Comparison of ENCODE assay signal across 10 mouse cellular contexts in genomic region chr4:86897411-86897810, GRCm38 (mm10). TPM values are rescaled to one million over a fixed set of nuclear protein-coding genes. Genes with fewer than 3 reads are reported as not detected.
DNase-seq lines count a peak whose midpoint lies in the region; ATAC-seq lines count a peak whose summit lies in the region.
"Had no signal": no experiment of that assay in that cellular context is flagged by ENCODE, and none has a peak within 500 bp of the region (broad histone marks: within the 10 kb centered on the region; RNA-seq: fewer than 3 reads in every experiment).

No protein-coding gene starts in this region.

- DNase-seq in ovary, postnatal 36 days (ENCODE audit: low spot score), result peak; percentile 31
- DNase-seq in ovary, adult 18-20 months (ENCODE audit: low spot score), result no peak
- peak; percentile 64 to 72 for DNase-seq in heart, adult 9 months (ENCODE audit: low spot score in 2 of 2)
- DNase-seq in kidney, postnatal 25 days, result peak; percentile 38 to 77
- DNase-seq in embryo, embryonic 11 days, result no peak
- DNase-seq in urinary bladder, adult 2 months (ENCODE audit: low spot score), result no peak
- DNase-seq: cerebellum, adult 8-10 months; layer of hippocampus, postnatal 36 days; thymus, adult 18-20 months had no signal

- ATAC-seq in cerebellum, adult (ENCODE audit: insufficient number of reproducible peaks, low FRiP score, low TSS enrichment), result no peak

RNA-seq across cellular contexts. Expression of gene Acer2, which starts 23.2 kb away (rescaled TPM):
- polyA plus RNA-seq in urinary bladder, adult 2 months (2012; rRNA removed), result 261 and 377 TPM in 2 replicates

RNA-seq across cellular contexts. Expression of gene Rps6, which starts 40.2 kb away (rescaled TPM):
- polyA plus RNA-seq in urinary bladder, adult 2 months (2012; rRNA removed), result 2,335 and 2,390 TPM in 2 replicates

Comparison
In these comparisons a context has a peak if more than half of its experiments do, and no peak if none do; other contexts are left out.
1. DNase-seq: peak in ovary, postnatal 36 days (single experiment), heart, adult 9 months (2 of 2) and kidney, postnatal 25 days (2 of 2); none in ovary, adult 18-20 months (single experiment), embryo, embryonic 11 days (single experiment) and urinary bladder, adult 2 months (single experiment).